Mouse (Mus musculus): ENCODE measurements around the gene Itga8. TPM values are rescaled to one million over a fixed set of nuclear protein-coding genes. Genes with fewer than 3 reads are reported as not detected.

Gene Itga8
- total RNA-seq, 4 experiments from 2014 or later, result 9.1 to 9.3 (median 9.2) TPM

GRCm38 (mm10) chr2:12092203-12092984 is 209.3 kb downstream of the Itga8 start:
- DNase-seq (ENCODE audit: low spot score in 2 of 2), result no peak

- DNase-seq (ENCODE audit: low spot score in 2 of 2), result no peak
Observed at GRCm38 (mm10) chr2:12090993-12091392, 210.7 kb downstream of the Itga8 start.

GRCm38 (mm10) chr2:12085492-12085891 is 216.2 kb downstream of the Itga8 start:
- DNase-seq (ENCODE audit: low spot score in 2 of 2), result no peak

- DNase-seq (ENCODE audit: low spot score in 2 of 2), result no peak
Observed at GRCm38 (mm10) chr2:12084341-12084740, 217.4 kb downstream of the Itga8 start.

- DNase-seq (ENCODE audit: low spot score in 2 of 2), result no peak
Observed at GRCm38 (mm10) chr2:12077266-12077891, 224.3 kb downstream of the Itga8 start.

- no peak for DNase-seq (ENCODE audit: low spot score in 2 of 2)
Observed at GRCm38 (mm10) chr2:12065669-12066399, 235.9 kb downstream of the Itga8 start.

- DNase-seq (ENCODE audit: low spot score in 2 of 2), result no peak
Observed at GRCm38 (mm10) chr2:12060034-12060723, 241.5 kb downstream of the Itga8 start.

Other genes with a start within 250 kb of the Itga8 start
- gene Mindy3, start 117.5 kb upstream of the Itga8 start, total RNA-seq (2022), result 10 to 100 TPM; 49.8 to 64.0 (median 53.7) TPM